Mouse (Mus musculus): ENCODE measurements around the gene Snapc2.
"Not testable (repeated sequence)": the region's sequence is repeated elsewhere in the genome, so short reads cannot be mapped to it uniquely, and the experiment has no call there.

Gene Snapc2

DNA sequence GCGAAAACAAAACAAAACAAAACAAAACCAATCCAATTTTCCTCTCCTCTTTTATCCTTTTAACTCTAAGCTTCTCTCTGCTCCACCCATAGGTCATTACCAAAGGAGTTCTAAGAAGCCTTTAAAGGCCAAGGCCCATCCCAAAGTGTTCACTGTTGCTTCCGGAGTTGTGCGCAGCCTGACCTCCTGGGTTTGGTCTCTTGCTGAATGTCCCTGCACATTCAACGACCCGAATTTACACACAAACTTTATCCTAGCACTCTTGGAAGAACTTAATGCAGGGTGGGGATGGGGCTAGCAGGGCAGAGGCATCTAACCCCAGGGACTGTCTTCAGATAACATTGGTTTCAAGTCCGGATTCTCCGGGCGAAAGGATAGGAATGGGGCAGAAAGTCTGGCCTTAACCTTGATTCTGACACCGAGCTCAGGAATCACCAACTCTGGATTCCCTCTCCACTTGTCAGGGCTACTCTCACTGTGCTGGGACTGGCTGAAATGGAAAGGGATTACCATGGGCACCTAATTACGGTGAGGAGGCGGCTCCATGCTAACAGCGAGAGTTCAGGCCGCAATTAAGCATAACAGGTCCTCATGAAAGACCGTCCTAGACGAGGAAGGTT lies 15.0 kb upstream of the Snapc2 start:
- no peak for DNase-seq (ENCODE audit: low read depth, low spot score)

DNA sequence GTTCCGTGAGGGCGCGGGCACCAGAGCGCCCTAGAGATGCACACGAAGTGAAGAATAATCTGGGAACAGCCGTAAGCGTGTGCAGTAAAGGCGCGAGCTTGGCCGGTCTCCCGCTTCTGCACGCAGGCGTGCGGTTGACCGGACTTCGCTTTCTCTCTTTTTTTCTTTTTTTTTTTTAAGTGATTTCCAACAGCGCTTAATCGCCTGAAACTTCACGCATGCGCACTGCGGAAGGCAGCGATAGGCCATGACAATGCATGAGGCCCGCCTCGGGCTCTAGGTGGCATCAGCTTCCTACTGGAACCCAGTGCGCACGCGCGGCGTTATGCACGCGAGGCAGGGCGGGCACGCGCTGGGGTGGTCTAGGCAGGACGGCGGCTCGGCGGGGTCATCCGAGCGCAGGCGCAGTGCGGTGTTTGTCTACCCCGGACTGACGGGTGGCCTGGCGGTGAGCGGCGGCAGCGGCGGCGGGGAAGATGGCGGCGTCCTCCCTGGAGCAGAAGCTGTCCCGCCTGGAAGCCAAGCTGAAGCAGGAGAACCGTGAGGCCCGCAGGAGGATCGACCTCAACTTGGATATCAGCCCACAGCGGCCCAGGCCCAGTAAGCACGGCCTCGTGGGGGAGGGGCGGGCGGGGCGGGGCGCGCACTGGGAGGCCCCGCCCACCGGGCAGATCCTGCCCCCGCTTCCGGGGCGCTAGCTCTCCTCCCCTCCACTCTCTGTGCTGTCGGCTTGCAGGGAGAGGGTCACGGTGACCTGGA lies 14.3 kb upstream of the Snapc2 start, which contains the start of the genes Map2k7 and Gm49320:
Map2k7 (plus strand) TSS at position 307 of the 759 bp plus-strand sequence.
Gm49320 (plus strand) TSS at position 432 of the 759 bp plus-strand sequence.
- peak; percentile 97 for DNase-seq (ENCODE audit: low read depth, low spot score)

DNA sequence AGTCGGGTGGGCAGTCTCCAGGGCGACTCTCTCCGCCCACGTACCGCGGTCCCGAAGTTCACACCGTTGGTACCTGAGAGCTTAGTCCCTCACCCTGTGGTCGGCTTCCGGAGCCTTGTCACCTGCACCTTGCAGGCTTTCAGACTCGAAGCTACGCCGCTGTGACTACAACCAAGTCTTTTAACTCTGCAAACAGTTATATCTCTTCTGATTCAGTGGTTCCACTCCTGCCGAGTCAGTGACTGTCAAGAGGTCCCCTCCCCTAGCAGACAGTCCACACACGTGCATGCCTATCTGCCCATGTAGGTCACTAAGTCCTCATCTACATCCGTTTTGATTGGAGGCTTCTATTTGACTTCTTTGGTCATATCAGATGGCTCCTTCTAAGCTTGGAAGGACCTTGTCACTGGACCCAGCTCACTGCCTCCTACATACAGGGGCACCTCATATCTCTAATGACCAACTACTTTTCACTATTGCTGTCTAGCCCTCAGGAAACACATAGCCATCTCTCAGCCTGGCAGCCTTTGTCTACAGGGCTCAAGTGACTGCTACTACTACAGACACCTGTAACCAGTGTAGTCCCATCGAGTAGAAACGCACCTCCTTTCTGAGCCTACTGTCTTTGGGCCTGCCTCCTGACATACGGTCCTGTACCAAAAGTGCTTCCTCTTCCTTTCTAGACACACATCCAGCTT lies 13.5 kb upstream of the Snapc2 start:
- DNase-seq (ENCODE audit: low read depth, low spot score) = no peak

DNA sequence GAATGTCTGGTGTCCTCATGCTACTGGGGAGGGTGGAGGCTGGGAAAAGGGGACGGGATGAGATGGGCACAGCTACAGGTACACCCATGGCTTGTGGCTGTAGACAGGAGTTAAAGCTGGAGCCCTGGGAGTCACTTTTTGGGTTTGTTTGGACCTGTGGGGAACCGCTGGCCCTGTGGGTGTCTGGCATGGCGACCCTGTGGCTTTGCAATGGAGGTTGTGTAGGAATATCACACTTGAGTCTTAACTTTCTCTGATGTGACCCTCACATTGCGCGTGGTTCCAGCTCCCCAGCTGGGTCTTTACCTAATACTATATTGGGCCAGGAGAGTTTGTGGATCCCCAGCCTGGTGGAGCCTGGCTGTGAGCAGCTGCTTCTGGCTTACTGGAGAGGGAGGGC lies 7.8 kb upstream of the Snapc2 start:
- DNase-seq (ENCODE audit: low read depth, low spot score) = no peak

DNA sequence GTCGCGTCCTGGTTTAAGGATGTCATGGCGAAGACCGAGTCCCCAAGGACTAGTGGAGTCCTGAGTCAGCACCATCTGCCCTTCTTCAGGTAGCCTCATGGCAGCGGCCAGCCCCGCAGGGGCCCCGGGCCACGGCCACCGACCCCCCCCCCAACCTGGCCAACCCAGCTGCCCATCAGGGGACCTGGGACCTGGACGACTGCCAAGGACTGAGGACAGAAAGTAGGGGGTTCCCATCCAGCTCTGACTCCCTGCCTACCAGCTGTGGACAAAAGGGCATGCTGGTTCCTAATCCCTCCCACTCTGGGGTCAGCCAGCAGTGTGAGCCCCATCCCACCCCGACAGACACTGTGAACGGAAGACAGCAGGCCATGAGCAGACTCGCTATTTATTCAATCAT lies 7.1 kb upstream of the Snapc2 start:
- no peak for DNase-seq (ENCODE audit: low read depth, low spot score)

DNA sequence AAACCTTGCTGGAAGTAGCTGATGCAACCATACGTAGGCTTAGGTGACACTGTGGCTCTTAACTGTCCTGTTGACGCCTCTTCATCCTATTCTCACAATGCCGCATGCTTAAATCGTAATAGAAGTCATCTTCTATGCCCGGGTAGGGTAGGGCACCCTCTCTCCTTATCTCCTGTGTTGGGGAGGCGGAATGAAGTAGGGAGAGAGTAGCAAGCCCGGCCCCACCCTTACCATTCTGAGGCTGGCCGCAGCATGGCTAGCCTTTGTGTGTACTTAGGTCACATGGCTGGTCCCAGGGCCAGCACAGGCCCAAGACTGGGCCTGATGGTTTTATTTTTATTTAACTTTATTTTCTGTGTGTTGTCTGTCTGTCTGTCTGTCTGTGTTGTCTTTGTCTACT lies 5.6 kb upstream of the Snapc2 start:
- no peak for DNase-seq (ENCODE audit: low read depth, low spot score)

DNA sequence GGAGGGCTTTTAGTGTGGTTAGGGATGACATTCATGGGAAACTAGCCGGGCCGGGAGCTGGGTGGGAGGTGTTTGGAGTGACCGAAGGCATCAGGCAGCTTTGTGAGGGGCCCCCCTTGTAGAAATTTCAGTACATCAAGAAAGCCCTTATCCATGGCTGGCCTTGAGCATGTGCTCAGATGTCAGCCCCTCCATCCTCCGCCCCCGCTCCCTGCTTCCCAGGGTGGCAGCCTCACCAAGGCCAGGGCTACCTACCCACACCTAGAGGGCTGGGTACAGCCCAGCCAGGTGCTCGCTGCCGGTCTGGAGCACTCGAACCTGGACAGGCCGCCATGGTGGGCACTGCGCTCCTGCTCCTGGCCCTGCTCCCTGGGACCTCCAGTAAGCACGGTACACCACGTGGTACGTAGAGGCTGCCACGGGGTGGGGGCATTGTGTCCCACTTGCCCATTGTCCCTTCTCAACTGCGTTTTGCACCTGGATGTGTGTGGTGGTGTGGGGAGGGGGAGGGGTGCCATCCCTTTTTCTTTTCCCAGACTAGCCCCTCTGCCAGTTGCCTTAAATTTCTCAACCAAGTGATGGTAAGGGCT lies 4.8 kb upstream of the Snapc2 start, which contains the start of gene Tgfbr3l:
Tgfbr3l (plus strand) TSS at position 264 of the 590 bp plus-strand sequence.
- no peak for DNase-seq (ENCODE audit: low read depth, low spot score)

DNA sequence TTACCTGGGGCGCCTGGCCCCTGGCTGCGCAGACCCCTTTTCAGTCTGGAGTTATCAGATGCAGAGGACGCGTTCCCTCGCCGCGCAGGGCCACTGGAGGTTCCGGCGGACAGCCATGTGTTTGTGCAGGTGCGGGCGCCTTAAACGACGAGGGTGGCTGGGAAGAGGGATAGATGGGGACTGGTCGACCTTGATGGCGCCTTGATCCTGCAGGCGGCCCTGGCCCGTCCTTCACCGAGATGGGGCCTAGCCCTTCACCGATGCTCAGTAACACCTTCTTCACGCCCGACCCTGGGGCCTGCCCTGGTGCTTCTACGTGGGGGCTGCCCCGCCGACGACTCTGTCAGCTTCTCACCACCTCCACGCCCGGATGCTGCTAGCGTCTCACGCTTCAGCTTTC lies 3.7 kb upstream of the Snapc2 start:
- DNase-seq (ENCODE audit: low read depth, low spot score) = no peak

DNA sequence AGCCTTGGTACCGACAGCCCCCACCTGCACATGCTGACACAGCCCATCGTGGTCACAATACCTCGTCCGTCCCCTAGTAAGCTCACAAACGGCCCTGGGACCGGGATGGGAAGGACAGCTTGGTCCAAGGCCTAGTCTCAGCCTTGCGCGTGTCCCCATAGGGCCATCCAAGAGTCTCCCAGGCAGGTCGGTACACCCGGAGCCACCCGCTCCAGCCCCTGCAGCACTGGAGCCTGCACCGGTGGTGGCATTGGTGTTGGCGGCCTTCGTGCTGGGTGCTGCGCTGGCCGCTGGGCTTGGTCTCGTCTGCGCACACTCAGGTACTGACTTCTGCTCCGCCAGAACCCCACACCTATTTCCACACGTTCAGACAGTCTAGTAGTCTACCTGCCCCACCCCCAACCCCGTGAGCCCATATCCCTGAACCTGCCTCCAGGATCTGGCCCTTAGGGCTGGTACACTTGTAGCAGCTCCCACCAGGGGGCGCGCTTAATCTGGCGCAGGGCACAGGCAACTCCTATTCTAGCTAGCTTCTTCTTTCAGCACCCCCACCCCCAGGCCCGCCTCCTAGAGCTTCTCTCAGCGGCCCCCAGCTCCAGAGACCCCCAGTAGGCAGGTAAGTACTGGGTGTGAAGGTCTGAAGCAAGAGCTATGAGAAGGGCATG lies 2.4 kb upstream of the Snapc2 start:
- no peak for DNase-seq (ENCODE audit: low read depth, low spot score)

DNA sequence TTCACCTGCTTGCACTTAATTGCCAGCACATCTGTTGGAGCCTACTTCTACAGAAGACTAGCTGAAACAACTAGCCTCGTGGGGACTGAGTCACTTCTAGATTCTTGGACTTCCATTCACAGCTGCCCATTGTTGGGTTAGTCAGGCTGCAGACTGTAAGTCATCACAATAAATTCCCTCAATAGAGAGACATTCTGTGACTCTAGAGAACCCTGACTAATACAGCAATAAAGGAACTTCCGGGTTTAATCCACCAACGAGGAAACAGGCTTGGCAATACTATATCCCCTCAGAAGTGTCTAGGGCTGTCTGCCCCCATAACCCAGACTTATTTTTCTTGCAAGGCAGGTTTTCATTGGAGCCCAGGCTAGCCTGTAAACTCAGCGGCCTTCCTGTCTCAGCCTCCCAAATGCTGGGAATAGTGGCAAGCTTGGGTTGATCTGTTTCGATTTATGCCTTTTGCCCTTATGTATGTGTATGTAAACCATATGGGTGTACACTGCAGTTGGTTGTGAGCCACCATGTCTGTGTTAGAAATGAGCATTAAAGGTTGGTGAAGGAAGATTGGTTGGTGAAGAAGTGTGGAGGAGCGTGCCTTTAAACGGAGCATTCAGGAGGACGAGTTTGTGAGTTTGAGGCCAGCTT lies 642 bp upstream of the Snapc2 start:
- DNase-seq (ENCODE audit: low read depth, low spot score) = no peak

DNA sequence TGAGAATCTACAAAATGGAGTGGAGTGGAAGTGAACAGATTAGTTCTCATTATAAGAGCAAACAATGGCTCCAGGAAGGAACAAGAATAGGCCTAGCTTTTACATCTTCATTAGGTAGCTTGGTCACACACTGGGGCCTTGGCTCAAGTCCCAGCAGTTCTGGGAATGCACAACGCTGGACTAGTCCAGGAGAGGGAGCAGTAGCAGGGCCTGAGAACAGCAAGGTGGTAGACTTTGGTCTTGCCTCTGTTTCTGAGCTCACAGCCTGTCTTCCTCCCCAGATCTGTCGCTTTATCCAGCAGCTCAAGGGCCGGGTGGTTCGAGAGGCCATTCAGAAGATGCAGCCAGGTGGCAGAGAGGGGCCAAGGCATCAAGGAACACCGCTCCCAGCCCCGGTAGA lies 1.1 kb downstream of the Snapc2 start:
- no peak for DNase-seq (ENCODE audit: low read depth, low spot score)

DNA sequence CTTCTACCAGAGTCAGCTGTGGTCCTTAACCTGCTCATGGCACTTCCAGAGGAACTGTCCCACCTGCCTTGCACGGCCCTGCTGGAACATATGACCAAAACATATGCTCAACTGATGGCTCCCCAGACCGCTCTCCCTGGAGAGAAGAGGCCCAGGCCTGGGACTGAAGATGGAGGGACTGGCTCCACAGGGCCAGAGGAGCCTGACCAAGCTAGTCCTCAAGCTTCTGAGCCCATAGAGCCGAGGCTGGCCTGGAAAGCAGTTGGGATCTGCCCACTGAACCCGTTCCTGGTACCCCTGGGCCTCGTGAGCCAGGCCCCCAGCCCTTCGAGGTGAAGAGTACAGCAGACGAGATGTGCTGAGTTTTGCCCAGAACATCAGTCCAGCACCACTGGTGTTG lies 2.6 kb downstream of the Snapc2 start:
- DNase-seq (ENCODE audit: low read depth, low spot score) = not testable (repeated sequence)

DNA sequence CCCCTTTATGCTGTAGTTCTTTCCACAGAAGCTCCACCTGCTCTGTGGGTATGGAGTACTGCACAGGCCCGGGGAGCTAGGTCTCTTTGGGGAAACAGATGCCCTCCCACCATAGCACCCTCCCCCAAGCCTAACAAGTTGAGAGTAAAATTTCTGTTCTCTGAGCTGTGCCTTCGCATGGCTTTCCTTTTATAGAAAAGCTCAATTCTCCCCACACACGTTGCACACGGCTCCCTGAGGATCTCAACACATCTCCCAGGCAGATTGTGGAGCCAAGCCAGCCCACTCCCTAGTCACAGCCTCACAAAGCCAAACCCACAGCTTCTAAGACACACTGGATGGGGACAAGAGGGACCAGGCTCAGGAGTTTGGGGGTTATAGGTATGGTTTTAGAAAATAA lies 4.0 kb downstream of the Snapc2 start:
- DNase-seq (ENCODE audit: low read depth, low spot score) = no peak

DNA sequence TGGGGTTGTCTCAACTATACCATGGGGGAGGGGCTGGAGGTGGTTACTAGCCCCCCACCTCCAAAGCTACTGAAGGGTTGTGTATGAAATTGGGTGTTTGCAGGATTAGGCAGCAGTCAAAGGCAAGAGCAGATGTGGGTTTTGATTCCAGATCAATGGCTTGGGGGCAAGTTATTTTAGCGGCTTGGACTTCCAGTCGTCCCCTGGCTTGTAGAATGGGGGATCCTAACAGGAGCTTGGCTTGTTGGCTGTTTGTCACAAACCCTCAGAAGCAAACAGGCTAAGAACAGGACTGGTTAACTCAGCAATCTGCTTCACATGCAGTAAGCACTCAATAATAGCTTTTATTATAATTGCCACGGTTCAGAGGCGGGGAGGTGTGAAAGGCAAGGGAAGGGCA lies 4.5 kb downstream of the Snapc2 start:
- DNase-seq (ENCODE audit: low read depth, low spot score) = no peak

DNA sequence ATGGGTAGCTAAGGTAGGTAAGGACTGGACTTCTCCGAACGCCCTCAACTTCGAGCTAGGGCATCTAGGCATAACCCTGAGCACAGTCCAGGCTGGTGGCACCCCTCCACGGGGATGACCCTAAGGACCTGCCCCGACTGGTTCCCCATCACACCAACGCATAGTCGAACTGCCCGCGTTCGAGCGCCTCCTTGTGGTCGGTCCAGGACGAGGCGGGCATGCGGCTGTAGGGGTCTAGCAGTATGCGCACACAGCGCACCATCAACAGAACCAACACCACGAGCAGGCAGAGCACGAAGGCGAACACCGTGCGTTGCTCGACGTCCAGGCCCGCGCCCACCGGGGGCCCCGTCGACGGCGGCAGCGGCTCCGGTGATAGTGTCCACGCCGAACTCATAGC lies 5.4 kb downstream of the Snapc2 start:
- DNase-seq (ENCODE audit: low read depth, low spot score) = no peak

DNA sequence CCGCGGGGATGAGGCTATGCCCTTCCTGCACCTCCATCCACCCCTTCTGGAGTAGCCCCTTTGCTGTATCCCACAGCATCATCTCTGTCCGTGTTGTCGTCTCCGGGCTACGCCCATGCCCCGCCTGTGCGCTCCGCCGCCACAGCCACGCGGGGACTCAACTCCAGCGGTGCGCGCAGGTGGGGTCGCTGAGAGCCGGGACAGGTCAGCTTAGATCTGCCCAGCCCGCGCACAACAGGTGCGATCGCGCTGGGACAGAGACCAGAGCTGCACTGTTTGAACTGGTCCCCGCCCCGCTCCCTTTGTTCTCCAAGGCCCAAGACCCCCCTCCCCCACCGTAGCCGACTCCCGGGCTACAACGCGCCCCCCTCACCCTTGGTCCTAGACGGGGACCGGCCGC lies 5.8 kb downstream of the Snapc2 start:
- no peak for DNase-seq (ENCODE audit: low read depth, low spot score)

DNA sequence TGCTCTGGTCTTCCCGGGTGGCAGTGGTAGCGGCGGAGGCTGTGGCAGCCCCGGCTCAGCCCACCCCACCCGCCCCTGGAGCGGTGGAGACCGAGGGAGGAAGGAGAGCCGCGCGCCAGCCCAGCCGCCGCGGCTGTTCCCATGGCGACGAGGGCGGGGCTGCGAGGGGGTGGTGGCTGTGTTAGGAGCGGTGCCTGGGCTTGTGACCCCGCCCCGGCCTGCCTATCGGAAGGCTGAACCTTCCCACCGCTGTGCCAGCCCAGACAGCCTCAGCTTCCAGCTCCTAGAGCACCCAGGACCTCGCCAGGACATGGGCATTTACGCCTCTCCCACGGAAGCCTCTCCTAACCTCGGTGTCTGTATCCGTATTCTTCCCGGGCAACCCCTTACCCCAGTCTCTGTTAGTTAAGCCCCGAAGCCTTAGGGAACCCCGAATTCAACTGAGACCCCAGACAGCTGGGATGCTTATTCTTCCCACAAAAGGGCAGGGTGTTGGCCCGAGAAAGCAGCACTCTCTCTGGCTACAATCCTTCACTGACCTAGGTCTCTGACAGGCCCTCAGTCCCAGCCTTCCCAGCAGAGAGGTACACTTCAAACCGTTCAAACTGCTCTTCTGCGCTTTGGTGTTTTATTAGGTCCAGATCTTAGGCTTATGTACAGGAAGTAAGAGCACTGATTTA lies 6.4 kb downstream of the Snapc2 start, which contains the start of gene Ctxn1:
Ctxn1 (minus strand) TSS at position 150 of the 680 bp plus-strand sequence.
- peak; percentile 82 for DNase-seq (ENCODE audit: low read depth, low spot score)

DNA sequence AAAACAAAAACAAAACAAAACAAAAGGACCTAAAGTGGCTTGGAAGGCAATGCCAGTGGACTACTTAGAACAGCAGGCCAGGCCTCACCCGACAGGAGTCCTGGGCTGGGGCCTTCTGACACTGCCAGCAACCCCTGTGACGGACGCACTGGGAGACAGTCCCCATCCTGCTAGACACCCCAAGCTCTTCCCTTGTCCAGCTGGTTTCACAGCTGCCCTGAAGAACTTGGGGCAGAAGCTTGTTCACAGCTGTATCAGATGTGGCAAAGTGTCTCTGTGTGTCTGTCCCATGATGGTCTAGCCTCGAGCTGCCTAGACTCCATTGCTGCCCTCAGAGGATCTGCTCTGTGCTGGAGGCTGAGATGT lies 6.9 kb downstream of the Snapc2 start:
- DNase-seq (ENCODE audit: low read depth, low spot score) = no peak

DNA sequence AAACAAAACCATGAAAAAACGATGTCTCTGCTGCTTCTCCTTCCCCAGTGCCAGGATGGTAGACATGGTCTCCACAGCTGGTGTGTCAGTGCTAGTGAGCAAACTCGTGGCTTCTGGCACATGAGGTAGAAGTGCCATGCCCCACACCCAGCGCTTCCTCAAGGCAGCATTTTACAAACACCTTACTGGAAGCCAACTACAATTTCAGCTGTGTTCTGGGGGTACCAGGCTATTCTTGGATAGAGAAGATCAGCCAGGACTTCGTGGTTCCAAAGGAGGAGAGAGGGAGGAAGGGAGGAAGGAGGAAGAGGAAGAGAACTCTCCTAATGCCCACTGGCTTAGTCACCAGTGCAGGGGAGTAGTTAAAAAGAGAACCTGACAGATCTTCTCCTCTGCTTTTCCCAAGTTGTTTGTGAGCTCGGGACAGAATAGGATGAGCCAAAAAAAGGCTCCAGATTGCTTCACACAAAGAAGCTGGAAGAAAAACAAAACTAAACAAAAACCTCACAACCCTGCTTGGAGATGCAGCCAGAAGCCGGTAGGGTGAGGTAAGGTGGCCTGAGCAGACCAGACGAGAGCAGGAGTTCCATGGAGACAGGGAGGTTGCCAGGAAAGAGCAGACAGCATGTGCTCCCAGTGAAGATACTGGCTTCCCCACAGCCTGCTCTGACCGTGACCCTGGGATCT lies 10.4 kb downstream of the Snapc2 start:
- no peak for DNase-seq (ENCODE audit: low read depth, low spot score)

All from brain, embryonic 18.5 days (tissue).